Mouse (Mus musculus): ENCODE results near the gene Magi2.

DNA sequence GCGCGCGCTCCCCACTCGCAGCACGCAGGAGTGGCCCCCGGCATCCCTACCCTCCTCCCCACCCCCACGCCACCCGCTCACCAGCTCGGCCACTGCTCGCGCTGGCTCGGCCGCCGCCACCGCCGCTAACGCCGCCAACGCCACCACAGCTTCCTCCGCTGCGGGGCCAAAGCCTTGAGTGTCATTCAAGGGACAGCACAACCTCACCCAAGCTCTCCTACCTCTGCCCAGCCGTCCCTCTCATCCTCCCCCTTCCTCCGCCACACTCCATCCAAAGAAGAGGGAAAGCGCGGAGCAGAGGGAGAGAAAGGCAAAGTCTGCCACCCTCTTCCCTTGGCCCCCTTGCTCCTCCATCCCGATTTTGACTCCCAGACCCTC, at the start of gene Magi2:
- TF ChIP-seq CTCF (IDR thresholded peaks at IDR 0.05; ENCODE audit: low read depth) (no peak), EP300 (IDR thresholded peaks at IDR 0.05; ENCODE audit: low read depth) (no peak)
